Mouse (Mus musculus) erythroblast, embryonic 14.5 days (primary cell): ENCODE data around the gene Pcx.

Experiments used
- GATA1 ChIP-seq: IDR thresholded peaks from 2 replicates; pipeline ENCODE4 v1.6.1; 2012; ENCODE audit warnings: low read length, inconsistent platforms, mixed read lengths
- TAL1 ChIP-seq: IDR thresholded peaks from 3 replicates; pipeline ENCODE4 v1.6.1; 2012; ENCODE audit warnings: low read length, inconsistent platforms, mixed read lengths

- TF ChIP-seq GATA1, result no peak
- no peak for TF ChIP-seq TAL1
These were observed 44.8 kb downstream of the Pcx start for GRCm38 (mm10) chr19:4555086-4555485.
